Mouse (Mus musculus) right cerebral cortex, postnatal 4 days (tissue): ENCODE data around the gene Hmga1.

ENCODE experiments used
- DNase-seq: peaks from one replicate; pipeline ENCODE4 v3.0.0-alpha.2; 2022

Gene Hmga1

GRCm38 (mm10) chr17:27591826-27592564 is 35.7 kb downstream of the Hmga1 start:
- DNase-seq, result no peak

GRCm38 (mm10) chr17:27592565-27592910 is 36.2 kb downstream of the Hmga1 start:
- DNase-seq, result no peak

- DNase-seq, result no peak
These were observed 39.5 kb downstream of the Hmga1 start for GRCm38 (mm10) chr17:27595659-27596375.

GRCm38 (mm10) chr17:27596376-27597190 is 40.3 kb downstream of the Hmga1 start:
- no peak for DNase-seq

- DNase-seq, result no peak
These were observed 44.0 kb downstream of the Hmga1 start for GRCm38 (mm10) chr17:27600286-27600685.

GRCm38 (mm10) chr17:27600869-27601268 is 44.6 kb downstream of the Hmga1 start:
- DNase-seq, result no peak

GRCm38 (mm10) chr17:27603036-27603435 is 46.7 kb downstream of the Hmga1 start:
- DNase-seq, result no peak

GRCm38 (mm10) chr17:27603522-27604234 is 47.4 kb downstream of the Hmga1 start:
- no peak for DNase-seq

GRCm38 (mm10) chr17:27609576-27609975 is 53.3 kb downstream of the Hmga1 start:
- DNase-seq, result no peak

- DNase-seq, result peak; percentile 48
These were observed 54.6 kb downstream of the Hmga1 start for GRCm38 (mm10) chr17:27610679-27611518.

GRCm38 (mm10) chr17:27611519-27611884 is 55.2 kb downstream of the Hmga1 start:
- no peak for DNase-seq

GRCm38 (mm10) chr17:27611994-27612393 is 55.7 kb downstream of the Hmga1 start:
- no peak for DNase-seq

GRCm38 (mm10) chr17:27613016-27613415 is 56.7 kb downstream of the Hmga1 start:
- DNase-seq, result no peak
